8 mouse cellular contexts compared by ENCODE assay signal in genomic region chr1:133045011-133045860, GRCm38 (mm10). TPM values are rescaled to one million over a fixed set of nuclear protein-coding genes. Genes with fewer than 3 reads are reported as not detected.
DNase-seq lines count a peak whose midpoint lies in the region; ATAC-seq lines count a peak whose summit lies in the region.

Gene Pik3c2b (plus strand): TSS chr1:133045667.

- peaks cover 58% of the 10 kb centered on the region for H3K27me3 ChIP-seq in erythroblast, embryonic 14.5 days (ENCODE audit: control insufficient read depth)
- H3K27me3 ChIP-seq in hindbrain, embryonic 10.5 days (ENCODE audit: insufficient read depth, poor library complexity, severe bottlenecking) = no peaks in the 10 kb centered on the region
- H3K27me3 ChIP-seq in liver, embryonic 11.5 days (replicated peaks; ENCODE audit: control insufficient read depth, insufficient read depth, low read length) = peaks cover 4% of the 10 kb centered on the region; the same call in 1 of the 2 replicates

- DNase-seq in thymus, postnatal 25 days = peak; percentile 18
- DNase-seq in thymus, postnatal 36 days = no peak
- no peak for DNase-seq in hindbrain, embryonic 10.5 days (ENCODE audit: low spot score)
- no peak for DNase-seq in liver, embryonic 11.5 days (ENCODE audit: low spot score)
- DNase-seq in Muller cell, postnatal 12 days (ENCODE audit: inconsistent ontology term) = no peak
- no peak for DNase-seq in urinary bladder, postnatal 4 days (ENCODE audit: low spot score in 2 of 2)

- H3K9ac ChIP-seq in liver, embryonic 11.5 days (ENCODE audit: low read depth, low read length) = peak within 1 kb of the TSS; percentile 88

- peak within 1 kb of the TSS; percentile 63 for H3K4me3 ChIP-seq in erythroblast, embryonic 14.5 days (replicated peaks)
- H3K4me3 ChIP-seq in hindbrain, embryonic 10.5 days = peak within 1 kb of the TSS; percentile 95
- H3K4me3 ChIP-seq in liver, embryonic 11.5 days (ENCODE audit: low read depth, low read length) = peak within 1 kb of the TSS; percentile 83

- no peak for ATAC-seq in erythroblast, adult 5-6 weeks (replicated peaks; ENCODE audit: low FRiP score, poor library complexity, severe bottlenecking)
- no peak for ATAC-seq in liver, embryonic 11.5 days (replicated peaks; ENCODE audit: low FRiP score)

- H3K27ac ChIP-seq in hindbrain, embryonic 10.5 days = peak within 1 kb of the TSS; percentile 99
- H3K27ac ChIP-seq in liver, embryonic 11.5 days (ENCODE audit: low read depth, low read length) = peak within 1 kb of the TSS; percentile 3; the same call in 1 of the 2 replicates

- H3K9me3 ChIP-seq in erythroblast, embryonic 14.5 days (ENCODE audit: control insufficient read depth, low read length) = no peaks in the 10 kb centered on the region
- H3K9me3 ChIP-seq in hindbrain, embryonic 10.5 days = no peaks in the 10 kb centered on the region
- H3K9me3 ChIP-seq in liver, embryonic 11.5 days (ENCODE audit: control insufficient read depth, low read length) = no peaks in the 10 kb centered on the region

- no peaks in the 10 kb centered on the region for H3K36me3 ChIP-seq in erythroblast, embryonic 14.5 days (ENCODE audit: control insufficient read depth)
- H3K36me3 ChIP-seq in hindbrain, embryonic 10.5 days = no peaks in the 10 kb centered on the region
- no peaks in the 10 kb centered on the region for H3K36me3 ChIP-seq in liver, embryonic 11.5 days (ENCODE audit: control insufficient read depth, insufficient read depth, low read length)

- H3K4me2 ChIP-seq in liver, embryonic 11.5 days = peak within 1 kb of the TSS; percentile 100

- 3% methylated on average over 15 of the region's 15 CpGs for WGBS in hindbrain, embryonic 10.5 days
- WGBS in liver, embryonic 11.5 days = 7% methylated on average over 15 of the region's 15 CpGs

- H3K4me1 ChIP-seq in erythroblast, embryonic 14.5 days (ENCODE audit: control insufficient read depth) = peaks cover 17% of the 10 kb centered on the region
- peaks cover 53% of the 10 kb centered on the region for H3K4me1 ChIP-seq in hindbrain, embryonic 10.5 days (replicated peaks)
- H3K4me1 ChIP-seq in liver, embryonic 11.5 days (replicated peaks; ENCODE audit: control insufficient read depth, insufficient read depth, low read length) = peaks cover 17% of the 10 kb centered on the region

RNA-seq across cellular contexts. Expression of gene Pik3c2b, which starts in this region (rescaled TPM):
- 0.01 and 0.03 TPM in 2 replicates for polyA plus RNA-seq in erythroblast, embryonic 14.5 days (2012)
- total RNA-seq in erythroblast, adult 5-6 weeks (2015; ENCODE audit: low replicate concordance) = 0.38 and 0.84 TPM in 2 replicates
- 0.17 and 0.56 TPM in 2 replicates for total RNA-seq in erythroblast, adult 5-6 weeks (2017; ENCODE audit: low replicate concordance)
- 16.8 and 20.8 TPM in 2 replicates for polyA plus RNA-seq in hindbrain, embryonic 10.5 days (2016; fragmentation: Nextera tagmentation; extraction: Ambion mirVana)
- polyA plus RNA-seq in liver, embryonic 11.5 days (2014; fragmentation: Nextera tagmentation; extraction: Ambion mirVana) = 3.4 and 3.5 TPM in 2 replicates
